Mouse (Mus musculus) spleen, adult 2 months (tissue): Measurements from ENCODE around the gene Stx4a. TPM values are rescaled to one million over a fixed set of nuclear protein-coding genes. Genes with fewer than 3 reads are reported as not detected.

Experiments used
- DNase-seq, 2 experiments: peaks; one replicate each; pipeline versions ENCODE4 v3.0.0 to v3.0.0-alpha.2; 2012 to 2021; ENCODE audit warnings: low spot score in 2 of 2, low read depth in 1 of 2
- H3K27ac ChIP-seq: fragments of 200-500 bp; 2 replicates; pipeline ENCODE4 v1.5.1; 2012; ENCODE audit warnings: low read length, inconsistent platforms; ENCODE audit not compliant: insufficient read depth
- H3K27me3 ChIP-seq: fragments of 200-500 bp; 2 replicates; pipeline ENCODE4 v1.6.1; 2012; ENCODE audit warnings: mild to moderate bottlenecking, moderate library complexity, low read length, inconsistent platforms; ENCODE audit not compliant: control insufficient read depth, insufficient read depth
- H3K36me3 ChIP-seq: fragments of 200-500 bp; 2 replicates; pipeline ENCODE4 v1.6.1; 2012; ENCODE audit warnings: mild to moderate bottlenecking, low read length, inconsistent platforms; ENCODE audit not compliant: control insufficient read depth, insufficient read depth
- H3K4me1 ChIP-seq: fragments of 200-500 bp; 2 replicates; pipeline ENCODE4 v1.6.1; 2011; ENCODE audit warnings: inconsistent platforms; ENCODE audit not compliant: control insufficient read depth, insufficient read depth, insufficient read length
- H3K4me3 ChIP-seq: fragments of 200-500 bp; 2 replicates; pipeline ENCODE4 v1.5.1; 2011; ENCODE audit warnings: mild to moderate bottlenecking, inconsistent platforms; ENCODE audit not compliant: insufficient read depth, insufficient read length; ENCODE audit errors: extremely low read depth
- CTCF ChIP-seq: fragments of 200-500 bp; IDR thresholded peaks from 2 replicates; pipeline ENCODE4 v1.5.1; 2011; ENCODE audit warnings: mild to moderate bottlenecking, inconsistent platforms; ENCODE audit not compliant: insufficient read depth, insufficient read length, insufficient replicate concordance; ENCODE audit errors: extremely low read depth
- POLR2A ChIP-seq: fragments of 200-500 bp; IDR thresholded peaks from 2 replicates; pipeline ENCODE4 v1.6.1; 2011; ENCODE audit warnings: low read depth, low read length, inconsistent platforms
- WGBS: fragments of 180-500 bp; shearing (Covaris S2); methylation state at CpG from one replicate; pipeline ENCODE4 v1.1.7; 2018; 5-methylcytosine and 5-hydroxymethylcytosine counted together
- polyA plus RNA-seq: library from polyadenylated mRNA; depleted of rRNA; stranded (reverse); fragments of >200 nt; gene quantifications from 2 replicates; pipeline ENCODE4 v1.2.3, GENCODE M21; 2012

The Stx4a gene
- polyA plus RNA-seq, 1 experiment, result 54.7 TPM

DNA sequence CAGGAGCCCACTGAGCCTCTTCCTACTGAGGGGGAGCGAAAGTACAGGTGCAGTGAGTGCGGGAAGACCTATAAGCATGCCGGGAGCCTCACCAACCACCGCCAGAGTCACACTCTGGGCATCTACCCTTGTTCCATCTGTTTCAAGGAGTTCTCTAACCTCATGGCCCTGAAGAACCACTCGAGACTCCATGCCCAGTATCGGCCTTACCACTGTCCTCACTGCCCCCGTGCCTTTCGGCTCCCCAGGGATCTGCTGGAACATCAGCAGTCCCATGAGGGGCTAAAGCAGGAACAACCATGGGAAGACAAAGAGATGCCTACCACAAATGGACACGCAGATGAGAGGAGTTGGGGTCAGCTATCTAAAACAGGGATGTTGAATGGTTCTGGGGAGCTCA is 55.2 kb downstream of the Stx4a start:
- H3K27me3 ChIP-seq, result no peaks in the 10 kb centered on the region
- H3K36me3 ChIP-seq, result peaks cover 44% of the 10 kb centered on the region
- peaks cover 8% of the 10 kb centered on the region; the same call in 1 of the 2 replicates for H3K4me1 ChIP-seq
- no peak for DNase-seq
- 99% methylated on average over 9 of the region's 9 CpGs for WGBS
- H3K4me3 ChIP-seq, result no peak overlapping the region
- no peak for TF ChIP-seq CTCF
- TF ChIP-seq POLR2A, result no peak
- no peak overlapping the region for H3K27ac ChIP-seq

DNA sequence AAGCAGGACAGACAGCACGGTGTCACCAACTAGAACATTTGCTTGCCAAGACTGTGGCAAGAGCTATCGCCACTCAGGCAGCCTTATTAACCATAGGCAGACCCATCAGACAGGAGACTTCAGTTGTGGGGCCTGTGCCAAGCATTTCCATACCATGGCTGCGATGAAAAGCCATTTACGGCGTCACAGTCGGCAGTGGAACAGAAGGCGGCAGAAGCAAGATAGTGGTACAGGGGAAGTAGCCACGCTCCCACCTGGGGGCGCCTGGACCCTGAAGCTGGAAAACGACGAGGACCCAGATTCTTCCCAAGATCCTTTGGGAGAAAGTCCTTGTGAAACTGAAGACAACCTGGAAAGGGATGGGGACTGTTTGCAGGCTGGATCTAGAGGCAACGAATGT is 56.3 kb downstream of the Stx4a start:
- H3K4me1 ChIP-seq, result peaks cover 3% of the 10 kb centered on the region; the same call in 1 of the 2 replicates
- no peak for DNase-seq
- H3K36me3 ChIP-seq, result peaks cover 46% of the 10 kb centered on the region
- H3K27me3 ChIP-seq, result no peaks in the 10 kb centered on the region
- H3K27ac ChIP-seq, result no peak overlapping the region
- TF ChIP-seq POLR2A (no peak), CTCF (no peak)
- no peak overlapping the region for H3K4me3 ChIP-seq
- WGBS, result 95% methylated on average over 12 of the region's 12 CpGs

DNA sequence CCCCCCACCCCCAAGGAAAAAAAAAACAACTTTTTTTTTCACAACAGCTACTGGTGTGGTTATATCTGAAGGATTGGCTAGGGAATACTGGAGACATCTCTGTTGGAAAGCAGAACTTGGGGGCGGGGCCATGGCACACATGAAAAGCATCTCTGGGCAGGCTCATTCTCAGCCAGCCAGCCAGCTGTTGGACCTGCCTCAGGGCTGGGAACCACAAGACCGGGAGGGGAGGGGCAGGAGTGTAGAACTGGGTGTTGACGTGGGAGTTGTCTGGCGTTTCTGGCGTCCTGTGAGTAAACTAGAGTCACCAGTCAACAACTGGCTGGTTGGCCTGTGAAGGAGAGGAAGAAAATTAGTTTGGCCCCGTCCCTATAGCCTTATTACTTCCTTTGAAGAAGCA is 61.9 kb downstream of the Stx4a start:
- no peak for DNase-seq

DNA sequence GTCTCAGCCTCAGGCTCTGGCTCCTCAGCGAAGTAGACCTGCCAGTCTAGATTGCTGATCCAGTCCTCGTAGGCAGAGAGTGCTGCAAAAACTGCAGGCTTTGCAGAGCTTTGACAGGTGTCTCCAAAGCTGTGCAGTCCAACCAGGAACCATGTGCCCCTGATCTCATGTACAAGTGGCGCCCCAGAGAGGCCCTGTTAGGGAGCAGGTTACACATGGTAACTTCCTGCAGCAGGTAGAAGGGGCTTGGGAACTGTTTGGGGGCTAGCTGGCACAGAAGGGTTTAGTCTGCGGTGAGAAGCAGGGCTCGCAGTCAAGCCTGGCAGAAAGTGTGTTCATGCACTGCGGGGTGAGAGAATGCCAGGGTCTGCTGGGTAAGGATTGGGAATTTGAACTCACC is 62.5 kb downstream of the Stx4a start:
- H3K36me3 ChIP-seq, result peaks cover 36% of the 10 kb centered on the region
- H3K27ac ChIP-seq, result no peak overlapping the region
- peaks cover 3% of the 10 kb centered on the region; the same call in 1 of the 2 replicates for H3K4me1 ChIP-seq
- 94% methylated on average over 6 of the region's 6 CpGs for WGBS
- TF ChIP-seq POLR2A, result no peak
- TF ChIP-seq CTCF, result no peak
- H3K4me3 ChIP-seq, result no peak overlapping the region
- DNase-seq, result no peak
- no peaks in the 10 kb centered on the region for H3K27me3 ChIP-seq

More for the DNA sequence above, 61.9 kb downstream of the Stx4a start:
- WGBS, result 57% methylated on average over 6 of the region's 6 CpGs
- Histone ChIP-seq H3K27ac (no peak overlapping the region), H3K4me1 (peaks cover 3% of the 10 kb centered on the region; the same call in 1 of the 2 replicates), H3K4me3 (no peak overlapping the region), H3K36me3 (peaks cover 40% of the 10 kb centered on the region), H3K27me3 (no peaks in the 10 kb centered on the region)
- TF ChIP-seq POLR2A (no peak), CTCF (no peak)

DNA sequence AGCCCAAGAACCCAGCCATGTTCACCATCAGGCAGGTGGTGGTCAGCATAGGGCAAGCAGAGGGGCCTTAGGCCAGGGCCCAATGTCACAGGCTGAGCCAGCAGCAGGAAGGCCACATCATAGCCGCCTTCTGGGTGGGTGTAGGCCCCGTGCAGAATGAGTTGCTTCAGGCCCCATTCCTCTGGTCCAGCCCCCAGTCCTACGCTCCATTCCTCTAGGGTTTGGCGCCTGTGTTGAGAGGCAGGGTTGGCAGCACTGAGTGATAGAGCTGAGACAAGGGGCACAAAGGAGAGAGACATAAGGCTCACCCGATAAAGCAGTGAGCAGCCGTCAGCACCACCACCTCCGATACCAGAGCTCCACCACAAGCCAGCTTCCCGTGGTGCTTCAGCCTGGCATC is 63.1 kb downstream of the Stx4a start:
- TF ChIP-seq POLR2A (no peak), CTCF (no peak)
- no peak overlapping the region for H3K4me3 ChIP-seq
- WGBS, result 90% methylated on average over 8 of the region's 8 CpGs
- H3K4me1 ChIP-seq, result peaks cover 3% of the 10 kb centered on the region; the same call in 1 of the 2 replicates
- no peak overlapping the region for H3K27ac ChIP-seq
- H3K27me3 ChIP-seq, result no peaks in the 10 kb centered on the region
- H3K36me3 ChIP-seq, result peaks cover 32% of the 10 kb centered on the region
- DNase-seq, result no peak

DNA sequence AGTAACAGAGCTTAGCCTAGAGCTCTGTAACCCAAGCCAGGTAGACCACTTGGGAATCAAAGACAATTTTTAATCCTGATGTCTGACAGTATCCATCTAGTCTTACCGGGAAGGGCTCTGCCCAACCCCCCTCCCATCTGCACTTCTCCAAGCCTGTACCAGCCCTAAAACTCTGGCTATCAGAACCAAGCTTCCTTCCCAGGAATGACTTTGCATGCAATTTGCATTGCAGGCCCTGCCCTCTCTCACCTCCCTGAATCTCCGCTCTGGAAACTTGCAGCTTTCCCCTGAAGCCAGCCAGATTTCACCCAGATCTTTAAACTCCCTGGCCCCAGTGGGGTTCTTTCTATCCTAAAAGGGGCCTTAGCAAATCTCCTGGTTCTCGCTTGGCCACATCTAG is 63.7 kb downstream of the Stx4a start:
- Histone ChIP-seq H3K4me1 (peaks cover 3% of the 10 kb centered on the region; the same call in 1 of the 2 replicates), H3K27me3 (no peaks in the 10 kb centered on the region), H3K27ac (no peak overlapping the region), H3K36me3 (peaks cover 26% of the 10 kb centered on the region), H3K4me3 (no peak overlapping the region)
- WGBS, result 84% methylated on average over 3 of the region's 3 CpGs
- DNase-seq, result no peak
- TF ChIP-seq CTCF (no peak), POLR2A (no peak)

DNA sequence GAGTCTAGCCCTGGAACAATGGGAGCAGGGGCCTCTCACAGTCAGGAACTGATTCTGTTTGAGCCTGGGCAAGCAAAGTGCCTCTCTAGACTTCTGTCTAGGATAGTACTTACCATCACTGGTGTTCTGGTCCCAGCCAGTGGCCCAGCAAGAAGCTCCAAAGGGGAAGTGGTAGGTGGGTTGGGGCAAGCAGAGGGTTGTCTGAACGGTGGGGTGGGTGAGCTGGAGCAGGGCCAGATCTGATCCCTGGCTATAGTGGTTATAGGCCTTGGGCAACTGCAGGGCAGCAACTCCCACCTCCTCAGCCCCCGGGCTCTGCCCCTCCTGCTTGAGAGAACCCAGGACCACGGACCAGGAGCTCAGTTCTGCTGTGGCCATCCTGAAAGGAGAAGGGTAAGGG is 64.7 kb downstream of the Stx4a start:
- Histone ChIP-seq H3K36me3 (peaks cover 19% of the 10 kb centered on the region), H3K27me3 (no peaks in the 10 kb centered on the region), H3K4me1 (peaks cover 1% of the 10 kb centered on the region; the same call in 1 of the 2 replicates), H3K27ac (no peak overlapping the region), H3K4me3 (no peak overlapping the region)
- 50% methylated on average over 3 of the region's 3 CpGs for WGBS
- no peak for DNase-seq
- TF ChIP-seq CTCF (no peak), POLR2A (no peak)
